Mouse (Mus musculus): ENCODE measurements around the gene Kdm2a. TPM values are rescaled to one million over a fixed set of nuclear protein-coding genes. Genes with fewer than 3 reads are reported as not detected.

Gene Kdm2a
- polyA plus RNA-seq, 1 experiment: 122 TPM

- DNase-seq (ENCODE audit: low read depth): no peak
Observed at GRCm38 (mm10) chr19:4299574-4300270, 98.4 kb downstream of the Kdm2a start.

GRCm38 (mm10) chr19:4299126-4299525 is 99.0 kb downstream of the Kdm2a start:
- DNase-seq (ENCODE audit: low read depth): no peak

DNA sequence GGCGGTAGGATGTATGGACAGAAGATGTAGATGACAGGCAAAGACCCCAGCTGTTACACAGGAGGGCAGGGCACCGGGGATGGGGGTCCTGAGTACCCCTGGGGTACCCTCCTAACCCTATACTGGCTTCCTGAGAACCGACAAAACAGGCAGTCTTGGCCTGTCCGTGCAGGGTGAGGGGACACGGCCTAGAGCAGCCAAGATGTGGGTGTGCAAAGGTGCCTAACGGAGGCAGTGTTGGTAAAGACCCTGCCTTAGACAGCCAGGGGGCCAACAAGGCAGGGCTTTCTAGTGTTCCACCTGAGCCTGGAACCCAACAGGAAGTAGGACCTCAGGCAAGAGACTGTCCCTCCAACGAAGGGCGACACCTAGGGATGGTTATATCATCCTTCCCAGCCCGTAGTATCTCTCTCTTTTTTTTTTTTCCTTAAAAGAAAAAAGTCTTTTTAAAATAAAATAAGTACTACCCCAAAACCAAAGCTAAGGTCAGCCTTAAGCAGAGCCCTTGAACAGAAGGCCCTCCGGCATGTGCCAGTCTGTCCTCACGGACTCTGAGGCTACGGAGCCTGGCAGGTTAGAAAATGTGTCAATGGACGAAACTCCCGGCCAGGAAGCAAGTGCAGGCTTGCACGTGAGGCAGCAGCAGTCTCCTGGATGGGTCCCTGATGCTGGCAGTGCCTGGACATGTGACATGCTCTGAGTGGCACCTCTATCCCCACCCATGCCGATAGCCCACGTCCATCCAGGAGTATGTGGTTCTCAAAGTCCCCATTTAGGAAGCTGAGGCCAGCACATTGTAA is 99.6 kb downstream of the Kdm2a start:
- DNase-seq (ENCODE audit: low read depth): no peak

DNA sequence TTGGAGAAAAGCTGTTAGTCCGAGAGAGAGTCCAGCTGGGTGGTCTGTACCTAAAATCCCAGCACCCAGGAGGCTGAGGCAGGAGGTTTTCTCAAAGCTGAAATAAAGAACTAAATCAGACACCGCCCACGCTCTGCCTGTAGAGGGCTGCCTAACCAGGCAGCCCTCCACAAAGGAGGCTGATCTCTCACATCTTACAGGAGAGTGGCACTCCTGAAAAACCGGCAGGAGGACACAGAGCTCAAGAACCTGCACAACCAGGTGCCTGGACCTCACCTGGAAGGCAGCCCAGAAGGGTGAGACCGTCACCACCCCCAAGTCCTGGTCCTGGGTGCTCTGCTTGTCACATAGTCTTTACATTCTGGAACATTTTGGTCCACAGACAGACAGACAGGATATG is 100.2 kb downstream of the Kdm2a start:
- DNase-seq (ENCODE audit: low read depth): no peak

DNA sequence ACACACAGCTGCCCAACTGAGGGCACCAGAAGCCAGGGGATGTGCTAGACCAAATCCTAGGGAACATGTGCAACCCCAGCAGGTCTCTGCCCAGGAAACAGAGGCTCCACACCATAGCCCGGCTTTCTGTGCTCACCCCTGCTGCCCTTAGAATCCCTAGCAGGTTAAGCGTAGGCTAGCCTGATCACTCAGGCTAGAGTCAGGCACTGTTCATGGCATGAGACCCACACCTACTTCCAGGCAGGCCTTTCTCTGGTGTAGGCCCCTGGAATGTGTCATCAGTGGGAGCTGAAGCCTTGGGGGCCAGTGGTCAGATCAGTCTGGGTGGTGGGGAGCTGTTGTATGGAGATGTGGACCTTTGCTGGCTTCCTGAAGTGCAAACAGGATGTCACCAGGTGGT is 101.5 kb downstream of the Kdm2a start:
- no peak for DNase-seq (ENCODE audit: low read depth)

DNA sequence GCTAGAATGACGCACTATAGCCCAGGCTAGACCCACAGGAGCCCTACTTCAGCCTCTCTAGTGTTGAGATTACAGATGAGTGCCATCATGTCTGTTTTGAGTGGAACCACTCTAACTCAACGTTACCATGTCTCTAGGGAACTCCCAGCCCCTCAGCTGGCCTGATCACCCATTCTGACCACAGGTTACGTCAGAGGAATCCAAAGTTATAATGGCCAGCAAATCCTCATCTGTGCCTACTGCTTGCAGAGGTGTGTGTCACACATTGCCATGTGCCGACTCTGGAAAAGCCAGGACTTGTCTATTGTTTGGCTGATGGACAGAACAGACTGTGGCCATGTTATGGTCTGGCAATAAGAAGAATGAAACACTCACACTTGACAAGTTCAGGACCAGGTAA is 102.7 kb downstream of the Kdm2a start:
- DNase-seq (ENCODE audit: low read depth): no peak

DNA sequence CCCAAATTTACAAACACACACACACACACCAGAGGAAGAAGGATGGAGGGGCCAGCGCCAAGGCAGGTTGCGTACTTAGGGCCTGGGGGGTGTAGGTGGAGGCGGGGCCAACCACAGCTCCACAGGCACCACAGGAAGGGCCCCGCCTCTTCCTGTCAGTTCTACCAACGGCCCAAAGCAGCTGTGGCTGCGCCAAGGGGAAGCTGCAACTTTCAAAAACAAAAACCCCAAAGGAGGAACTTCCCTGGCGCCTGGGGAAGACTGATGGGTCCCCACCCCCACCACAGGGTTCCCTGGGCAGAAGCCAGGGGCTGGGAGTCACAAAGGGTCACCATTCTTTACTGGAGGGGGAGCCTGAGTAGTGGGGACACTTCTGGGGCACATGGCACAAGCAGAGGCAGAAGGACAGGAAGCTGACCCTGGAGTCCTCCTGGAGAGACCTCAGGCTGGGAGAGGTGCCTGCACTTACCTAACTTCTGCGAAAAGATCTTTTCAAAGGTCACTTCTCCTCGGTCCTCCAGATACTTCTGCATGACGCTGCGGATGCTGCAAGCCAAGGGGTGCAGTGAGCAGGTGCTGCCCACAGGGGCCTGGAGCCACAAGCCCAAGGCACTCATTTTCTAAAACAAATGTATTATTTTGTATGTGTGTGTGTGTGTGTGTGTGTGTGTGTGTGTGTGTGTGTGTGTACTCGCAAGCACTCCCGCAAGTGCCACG is 103.5 kb downstream of the Kdm2a start:
- DNase-seq (ENCODE audit: low read depth): no peak

DNA sequence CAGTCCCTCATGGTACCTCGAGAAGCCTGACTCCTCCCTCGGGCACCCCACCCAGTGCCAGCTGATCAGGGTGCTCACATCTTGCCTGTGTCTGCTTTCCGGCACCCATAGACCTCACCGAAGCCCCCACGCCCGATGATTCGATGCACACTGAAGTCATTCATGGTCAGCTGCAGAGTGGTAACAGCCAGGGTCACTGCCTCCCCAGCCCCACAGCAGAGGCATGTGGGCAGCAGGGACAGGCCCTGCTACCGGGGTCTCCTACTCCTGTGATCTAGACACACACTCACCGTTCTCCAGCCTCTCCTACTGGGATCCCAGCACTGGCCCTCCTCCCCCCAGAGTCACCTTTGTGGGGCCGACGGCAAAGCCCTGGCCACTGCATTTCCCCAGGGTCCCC is 106.9 kb downstream of the Kdm2a start:
- no peak for DNase-seq (ENCODE audit: low read depth)

- DNase-seq (ENCODE audit: low read depth): no peak
Observed at GRCm38 (mm10) chr19:4290749-4291148, 107.3 kb downstream of the Kdm2a start.

DNA sequence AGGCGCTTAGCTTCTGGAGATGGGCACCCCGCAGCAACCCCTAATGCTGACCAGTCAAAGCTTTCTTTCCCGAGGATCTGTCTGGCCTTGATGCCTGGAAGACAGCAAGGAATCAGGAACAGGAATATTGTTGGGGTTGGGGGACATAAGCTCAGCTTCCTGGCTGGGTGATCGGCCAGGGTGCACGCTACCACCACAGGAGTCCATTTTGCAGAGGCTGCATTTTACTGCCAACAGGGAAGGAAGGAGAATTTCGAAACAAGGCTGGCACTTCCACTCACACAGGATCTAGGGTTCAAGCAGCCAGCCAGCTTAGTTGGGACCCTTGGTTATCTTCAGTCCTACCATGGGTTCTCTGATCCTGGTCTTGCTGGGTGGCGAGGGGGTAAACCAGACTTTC is 114.4 kb downstream of the Kdm2a start:
- no peak for DNase-seq (ENCODE audit: low read depth)

DNA sequence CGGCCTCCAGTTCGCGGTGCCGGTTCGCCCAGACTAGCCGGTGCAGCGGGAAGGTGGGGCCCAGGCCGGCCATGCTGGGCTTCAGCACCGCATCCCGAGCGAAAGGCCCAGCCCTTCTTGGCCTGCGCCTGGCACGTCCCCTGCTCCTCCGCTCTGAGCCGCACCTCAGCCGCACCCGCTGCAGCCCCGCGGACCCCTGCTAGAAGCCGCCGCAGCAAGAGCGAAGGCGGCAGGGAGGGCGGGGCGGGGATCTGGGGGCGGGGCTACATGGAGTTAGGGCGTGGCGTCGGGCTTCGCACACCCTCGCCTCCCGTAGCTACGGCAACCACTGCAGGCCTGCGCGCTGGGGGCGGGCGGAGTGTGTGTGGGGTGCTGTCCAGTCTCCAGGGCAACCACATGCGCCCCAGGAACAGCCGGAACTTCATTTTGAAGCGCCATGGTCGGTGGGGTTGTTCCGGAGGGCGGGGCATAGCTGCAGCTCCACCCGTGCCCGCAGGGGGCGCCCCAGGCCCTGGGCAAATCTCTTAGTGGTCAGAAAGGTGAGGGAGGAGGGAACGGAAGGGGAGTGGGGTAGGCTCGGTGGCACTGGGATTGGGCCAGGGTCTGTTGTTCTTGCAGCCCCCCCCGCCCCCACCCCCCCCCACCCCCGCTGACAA is 115.1 kb downstream of the Kdm2a start, which contains the start of gene Ankrd13d:
Gene Ankrd13d, minus strand, starts transcription at position 240 of the 656 bp plus-strand sequence.
- no peak for DNase-seq (ENCODE audit: low read depth)

DNA sequence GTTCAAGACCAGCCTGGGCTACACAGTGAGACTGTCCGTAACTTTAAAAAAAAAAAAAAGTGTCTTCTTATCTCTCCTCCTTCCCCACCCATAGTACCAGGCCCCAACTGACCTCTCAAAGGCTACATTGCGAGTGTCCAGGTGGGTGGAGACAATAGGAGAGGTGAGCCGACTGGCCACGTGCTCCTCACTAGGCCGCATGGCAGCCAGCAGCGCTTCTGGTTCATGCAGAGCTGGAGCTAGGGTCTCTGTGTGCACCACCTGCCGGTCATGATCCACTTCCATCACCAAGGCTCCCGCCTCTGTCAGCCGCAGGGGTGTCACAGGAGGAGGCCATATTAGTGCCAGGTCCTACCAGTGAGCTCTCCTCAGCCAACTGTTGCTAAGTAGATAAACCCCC is 117.7 kb downstream of the Kdm2a start:
- DNase-seq (ENCODE audit: low read depth): no peak

DNA sequence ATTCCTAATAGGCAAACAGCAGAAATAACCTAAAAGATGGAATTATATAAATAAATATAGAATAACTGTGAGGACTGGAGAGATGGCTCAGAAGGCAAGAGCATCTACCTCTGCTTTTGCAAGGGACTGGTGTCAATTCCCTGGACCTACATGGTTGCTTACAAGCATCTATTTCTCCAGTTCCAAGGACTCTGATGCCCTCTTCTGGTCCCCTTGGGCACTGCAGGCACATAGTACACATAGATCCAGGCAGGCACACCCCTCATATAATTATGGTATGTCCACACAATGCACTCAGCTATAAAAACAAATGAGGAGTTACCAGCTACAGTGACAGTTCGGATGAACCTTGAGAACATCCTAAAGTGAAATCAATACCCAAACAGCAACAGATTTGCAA is 118.6 kb downstream of the Kdm2a start:
- DNase-seq (ENCODE audit: low read depth): no peak

DNA sequence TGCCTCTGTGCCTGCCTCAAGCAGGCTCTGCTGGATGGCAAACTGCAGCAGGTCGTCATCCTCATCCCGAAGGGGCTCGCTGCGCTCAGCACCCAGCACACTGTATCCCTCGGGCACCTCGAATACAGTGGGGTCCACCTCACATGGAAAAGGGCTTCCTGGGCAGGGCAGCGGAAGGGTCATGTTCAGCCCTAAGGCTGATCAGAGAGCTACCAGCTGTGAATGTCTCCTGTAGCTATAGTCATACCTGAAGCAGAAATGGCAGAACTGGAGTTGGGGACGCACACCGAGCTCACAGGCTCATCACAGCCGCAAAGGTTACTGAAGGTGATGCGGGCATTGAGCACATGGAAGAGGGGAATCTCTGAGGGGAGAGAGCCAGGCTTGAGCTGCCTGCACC is 127.1 kb downstream of the Kdm2a start:
- no peak for DNase-seq (ENCODE audit: low read depth)

DNA sequence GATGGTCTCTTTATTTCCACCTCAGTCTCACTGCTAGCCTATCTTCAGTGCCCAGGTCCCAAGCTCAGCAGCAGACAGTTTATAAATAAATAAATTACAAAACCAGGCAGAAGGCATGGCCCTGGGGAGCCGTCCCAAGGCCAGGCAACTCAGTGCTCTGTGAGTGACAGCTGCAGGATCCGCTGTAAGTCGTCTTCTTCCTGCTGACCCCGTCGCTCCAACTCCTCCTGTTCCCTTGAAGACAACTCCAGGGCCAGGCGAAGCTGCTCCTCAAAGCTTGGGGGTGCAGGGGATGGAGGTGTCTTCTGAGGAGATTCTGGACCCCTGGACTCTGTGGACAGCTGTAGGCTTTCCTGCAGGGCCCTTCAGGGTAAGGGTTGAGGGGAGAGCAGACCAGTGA is 127.9 kb downstream of the Kdm2a start:
- DNase-seq (ENCODE audit: low read depth): no peak

- DNase-seq (ENCODE audit: low read depth): peak; percentile 52
Observed at GRCm38 (mm10) chr19:4268566-4269361, 129.3 kb downstream of the Kdm2a start, which contains the start of gene Ssh3. Ssh3 (minus strand) TSS chr19:4269180.

GRCm38 (mm10) chr19:4265956-4266355 is 132.1 kb downstream of the Kdm2a start:
- no peak for DNase-seq (ENCODE audit: low read depth)

Data from gonadal fat pad, adult 2 months (tissue).